Mouse (Mus musculus): ENCODE data around the gene Fam102a.

Fam102a gene

DNA sequence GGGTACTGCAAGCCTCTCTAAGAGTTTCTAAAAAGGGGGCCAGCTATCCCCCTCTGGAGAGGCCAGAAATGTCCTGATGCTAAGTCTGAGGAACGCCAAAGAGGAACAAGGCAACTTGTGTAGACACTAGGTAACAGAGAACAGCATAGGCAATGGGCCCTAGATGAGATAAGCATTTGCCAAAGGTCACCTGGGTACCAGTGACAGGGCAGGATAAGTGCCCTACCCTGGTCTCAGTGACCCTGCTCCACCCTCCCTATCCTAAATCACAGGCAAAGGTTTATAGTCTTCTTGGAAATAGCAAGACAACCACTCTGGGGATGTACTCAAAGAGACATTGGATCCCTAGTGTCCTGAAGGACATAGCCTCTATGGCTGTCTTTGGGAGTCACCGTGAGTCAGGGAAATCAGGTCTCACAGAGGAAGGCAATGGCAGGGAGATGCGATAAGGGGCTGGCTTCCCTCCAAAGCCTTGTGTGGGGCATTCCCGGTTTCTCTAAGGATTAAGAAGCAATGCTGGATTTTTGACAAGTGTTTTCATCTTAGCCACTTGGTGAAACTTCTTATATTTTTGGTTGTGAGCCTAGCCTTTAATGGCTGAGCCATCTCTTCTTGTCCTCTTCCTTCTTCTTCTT is 17.8 kb upstream of the Fam102a start:
- WGBS = 77% methylated on average over 4 of the region's 4 CpGs

DNA sequence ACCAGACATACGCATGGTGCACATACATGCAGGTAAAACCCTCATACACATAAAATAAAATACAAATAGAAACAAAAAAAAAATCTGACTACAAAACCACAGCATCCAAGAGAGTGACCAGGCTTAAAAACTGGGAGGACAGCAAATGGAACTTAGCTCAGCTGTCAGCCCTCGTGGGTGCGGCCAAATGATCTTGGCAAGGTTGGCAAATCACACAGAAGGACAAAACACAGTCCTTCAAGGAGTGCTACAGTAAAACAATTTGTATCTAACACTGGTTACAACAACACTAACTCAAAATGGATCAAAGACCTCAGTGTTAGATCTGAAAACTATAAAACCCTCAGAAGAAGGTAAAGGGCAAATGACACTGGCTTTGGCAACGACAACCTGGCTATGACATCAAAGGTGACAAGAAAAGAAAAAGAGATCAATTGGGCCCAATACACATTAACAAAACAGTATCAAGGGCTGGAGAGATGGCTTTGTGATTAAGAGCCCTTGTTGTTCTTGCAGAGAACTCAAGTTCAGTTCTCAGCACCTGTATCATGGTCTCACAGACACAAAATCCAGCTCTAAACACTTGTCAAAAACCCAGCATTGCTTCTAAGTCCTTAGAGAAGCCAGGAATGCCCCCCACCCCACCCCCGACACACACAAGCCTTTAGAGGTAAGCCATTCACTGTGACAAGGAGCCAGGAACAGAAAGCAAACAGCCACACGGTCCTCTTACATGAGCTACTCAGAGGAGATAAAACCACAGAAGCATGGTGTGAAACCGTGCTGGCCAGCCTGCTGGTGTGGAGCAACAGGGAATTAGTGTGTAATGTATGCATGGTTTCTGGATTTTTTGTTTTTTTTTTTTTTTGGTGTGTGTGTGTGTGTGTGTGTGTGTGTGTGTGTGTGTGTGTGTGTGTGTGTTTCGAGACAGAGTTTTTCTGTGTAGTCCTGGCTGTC is 14.8 kb upstream of the Fam102a start:
- WGBS = 85% methylated on average over 8 of the region's 8 CpGs

DNA sequence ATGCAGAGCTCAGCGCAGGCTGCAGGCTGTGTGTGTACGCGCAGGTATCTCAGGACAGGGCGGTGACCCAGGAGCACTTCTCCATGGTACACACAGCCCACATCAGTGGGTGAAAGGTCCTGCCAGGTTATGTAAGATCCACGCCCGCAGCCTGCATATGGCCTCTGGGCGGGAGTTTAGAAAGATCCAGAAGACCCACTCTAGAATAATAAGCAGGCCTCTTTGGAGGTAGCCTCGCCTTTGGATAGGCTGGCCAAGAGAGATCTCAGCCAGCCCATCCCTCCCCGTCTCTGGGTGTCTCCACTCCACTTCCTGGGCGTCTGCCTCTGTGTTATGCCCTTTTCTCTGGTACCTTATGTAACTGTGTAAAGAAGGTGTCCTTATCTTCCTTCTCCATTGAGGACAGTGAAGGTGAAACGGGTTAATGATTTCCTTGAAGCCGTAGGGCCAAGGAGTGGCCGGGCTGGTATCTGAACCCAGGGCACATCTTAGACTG is 10.5 kb upstream of the Fam102a start:
- WGBS = 91% methylated on average over 13 of the region's 13 CpGs

DNA sequence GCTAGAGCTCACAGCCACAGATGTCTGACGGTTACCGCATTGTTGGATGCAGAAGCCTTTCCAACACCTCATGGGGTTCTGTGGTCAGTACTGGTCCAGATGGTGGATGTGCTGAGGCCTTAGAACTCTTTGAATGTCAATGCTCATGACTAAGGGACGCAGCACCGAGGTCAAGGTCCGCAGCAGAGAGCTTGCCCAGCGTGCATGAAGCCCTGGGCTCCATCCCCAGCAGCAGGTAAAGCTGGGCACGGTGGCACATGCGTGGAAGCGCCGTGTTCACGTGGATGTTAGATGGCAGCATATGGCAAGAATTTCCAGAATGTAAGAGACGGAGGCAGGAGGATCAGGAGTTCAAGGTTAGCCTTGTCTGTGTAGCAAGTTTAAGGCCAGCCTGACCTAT is 9.3 kb upstream of the Fam102a start:
- WGBS = 93% methylated on average over 12 of the region's 12 CpGs

DNA sequence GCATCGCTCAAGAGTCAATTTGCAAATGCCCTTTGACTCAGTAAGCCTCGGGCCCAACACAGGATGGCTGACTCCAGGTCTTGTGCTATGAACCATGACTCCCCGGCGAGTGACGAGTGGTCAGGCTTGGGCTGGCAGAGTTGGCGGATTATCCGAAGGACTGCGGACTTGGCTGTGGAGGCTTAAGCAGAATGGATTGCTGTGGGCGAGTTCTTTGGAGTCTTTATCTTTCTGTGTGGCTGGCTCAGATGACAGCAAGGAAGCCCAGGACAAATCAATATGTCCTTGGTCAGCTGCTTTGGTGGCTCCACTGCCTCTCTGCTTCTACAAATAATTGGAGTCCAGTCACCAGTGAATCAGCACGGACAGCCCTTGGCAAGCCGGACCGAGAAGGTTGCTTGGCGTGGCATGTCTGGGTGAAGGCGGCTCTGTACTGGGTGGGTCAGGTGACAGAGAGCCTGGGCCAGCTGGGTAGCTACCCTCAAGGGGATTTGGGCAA is 7.6 kb upstream of the Fam102a start:
- WGBS = 76% methylated on average over 14 of the region's 14 CpGs

DNA sequence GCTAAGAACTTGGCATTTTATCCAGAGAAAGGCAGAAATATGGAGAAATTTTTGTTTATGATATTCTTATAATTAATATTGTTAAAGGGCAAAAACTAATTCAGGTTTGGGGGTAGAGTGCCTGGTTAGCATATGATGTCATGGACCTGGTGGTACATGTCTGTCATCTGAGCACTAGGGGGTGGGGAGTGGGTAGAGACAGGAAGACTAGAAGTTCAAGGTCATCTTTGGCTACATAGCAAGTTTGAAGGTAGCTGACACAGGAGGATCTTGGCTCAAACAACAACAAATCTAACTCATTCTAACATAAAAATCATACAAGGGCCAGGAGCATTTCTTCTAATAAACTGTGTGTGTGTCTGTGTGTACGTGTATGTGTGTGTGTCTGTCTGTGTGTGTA is 6.8 kb upstream of the Fam102a start:
- WGBS = 94% methylated on average over 1 of the region's 1 CpGs

DNA sequence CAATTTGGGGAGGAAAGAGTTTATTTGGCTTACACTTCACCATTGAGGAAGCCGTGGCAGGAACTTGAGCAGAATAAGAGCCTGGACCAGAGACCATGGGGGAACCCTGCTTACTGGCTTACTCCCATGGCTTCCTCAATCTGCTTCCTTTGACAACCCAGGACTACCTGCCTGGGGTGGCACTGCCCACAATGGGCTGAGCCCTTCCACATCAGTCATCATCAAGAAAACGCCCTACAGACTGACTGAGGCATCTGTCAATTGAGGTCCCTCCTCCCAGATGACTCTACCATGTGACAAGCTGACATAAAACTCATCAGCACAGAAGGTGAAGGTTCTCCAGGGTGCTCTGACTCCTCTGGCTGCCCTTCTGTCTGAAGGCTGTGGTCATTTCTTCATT is 4.7 kb upstream of the Fam102a start:
- 82% methylated on average over 2 of the region's 2 CpGs for WGBS

DNA sequence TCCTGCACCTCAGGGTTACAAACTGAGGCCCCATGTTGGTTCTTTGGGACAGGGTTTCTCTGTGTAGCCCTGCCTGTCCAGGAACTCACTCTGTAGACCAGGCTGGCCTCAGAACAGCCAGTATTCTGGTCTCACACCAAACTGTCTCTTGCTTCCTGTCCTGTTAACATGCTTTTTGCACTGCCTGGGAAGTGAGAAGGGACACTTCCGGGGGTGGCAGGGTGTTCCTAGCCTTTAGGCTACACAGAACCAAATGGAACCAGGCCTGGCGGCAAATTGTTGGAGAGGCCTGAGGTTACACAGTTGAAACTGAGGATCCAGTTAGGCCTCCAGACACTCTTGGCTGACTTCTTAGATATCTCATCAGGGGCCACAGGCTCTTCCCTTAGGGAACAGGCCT is 2.0 kb upstream of the Fam102a start:
- WGBS = 89% methylated on average over 2 of the region's 2 CpGs

DNA sequence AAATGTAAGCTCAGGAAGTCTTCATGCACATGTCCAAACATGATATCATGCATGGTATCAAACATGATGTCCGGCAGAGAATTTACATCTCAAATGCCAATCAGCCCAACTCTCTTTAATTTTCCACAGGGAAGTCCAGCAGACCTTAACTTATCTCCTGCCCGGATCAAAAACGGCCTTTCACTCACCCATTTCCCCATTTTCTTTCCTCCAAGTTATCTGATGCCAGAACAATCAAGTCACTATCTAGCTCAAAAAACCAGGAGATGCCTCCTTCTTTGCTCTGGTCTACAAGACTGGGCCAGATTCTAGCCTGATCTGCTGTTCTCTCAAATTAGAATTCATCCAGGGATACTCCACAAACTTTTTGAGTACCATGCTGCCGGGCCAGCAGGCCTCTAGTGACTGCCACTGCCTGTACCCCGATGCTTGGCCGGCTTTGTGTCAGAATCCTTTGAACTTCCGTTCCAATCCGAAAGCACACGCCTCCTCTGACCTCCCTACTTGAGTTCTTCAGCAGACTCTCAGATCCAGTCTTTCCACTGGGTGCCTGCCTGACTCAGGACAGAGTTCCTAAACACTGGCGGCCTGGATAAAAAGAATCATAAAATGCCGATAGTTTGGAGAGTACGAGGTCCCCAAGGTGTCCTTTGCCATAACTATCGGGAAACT is 935 bp upstream of the Fam102a start:
- 17% methylated on average over 13 of the region's 13 CpGs for WGBS

DNA sequence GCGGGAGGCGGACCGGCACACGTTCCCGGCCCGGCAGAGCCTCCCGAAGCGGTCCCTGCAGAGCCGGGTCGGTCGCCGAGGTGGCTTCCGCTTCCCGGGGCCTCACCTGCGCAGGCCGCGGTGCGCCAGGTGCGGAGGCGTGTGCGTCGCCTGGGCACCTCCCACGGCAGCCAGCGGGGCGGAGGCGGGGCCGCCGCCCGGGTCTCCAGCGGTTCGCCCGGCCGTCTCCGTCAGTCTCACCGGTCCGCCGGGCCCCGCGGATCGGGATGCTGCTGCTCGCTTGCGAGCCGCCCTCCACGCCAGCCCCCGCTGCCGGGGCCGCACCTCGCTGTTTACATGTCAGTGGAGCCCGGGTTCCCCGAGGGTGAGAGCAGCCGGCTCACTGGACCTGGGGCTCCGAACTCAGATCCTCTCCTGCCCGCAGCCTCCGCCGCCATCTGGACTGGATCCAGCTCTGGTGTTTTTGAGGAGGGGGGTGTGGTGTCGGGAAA is 414 bp downstream of the Fam102a start:
- under 1% methylated on average over 49 of the region's 56 CpGs for WGBS

DNA sequence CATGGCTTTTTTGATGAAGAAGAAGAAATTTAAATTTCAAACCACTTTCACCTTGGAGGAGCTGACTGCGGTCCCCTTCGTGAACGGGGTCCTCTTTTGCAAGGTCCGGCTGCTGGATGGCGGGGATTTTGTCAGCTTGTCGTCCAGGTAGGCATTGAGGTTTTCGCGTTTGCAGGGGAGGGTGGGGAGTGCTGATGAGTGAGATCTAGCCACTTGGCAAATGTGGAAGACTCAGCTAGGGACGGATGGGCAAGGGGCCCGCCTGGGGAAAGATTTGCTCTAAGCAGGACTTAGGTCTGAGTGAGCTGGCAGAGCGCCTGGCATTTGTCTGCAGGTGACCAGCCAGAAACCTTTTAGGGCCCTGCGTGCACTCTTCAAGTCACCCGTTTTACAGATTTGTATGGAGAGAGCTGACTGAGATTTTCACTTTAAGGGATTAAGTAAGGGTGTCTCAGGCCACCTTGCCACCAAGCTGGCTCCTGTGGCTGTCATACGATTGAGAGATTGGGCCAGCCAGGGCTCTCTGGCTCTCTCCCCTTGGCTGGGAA is 1.0 kb downstream of the Fam102a start:
- WGBS = 2% methylated on average over 14 of the region's 14 CpGs

DNA sequence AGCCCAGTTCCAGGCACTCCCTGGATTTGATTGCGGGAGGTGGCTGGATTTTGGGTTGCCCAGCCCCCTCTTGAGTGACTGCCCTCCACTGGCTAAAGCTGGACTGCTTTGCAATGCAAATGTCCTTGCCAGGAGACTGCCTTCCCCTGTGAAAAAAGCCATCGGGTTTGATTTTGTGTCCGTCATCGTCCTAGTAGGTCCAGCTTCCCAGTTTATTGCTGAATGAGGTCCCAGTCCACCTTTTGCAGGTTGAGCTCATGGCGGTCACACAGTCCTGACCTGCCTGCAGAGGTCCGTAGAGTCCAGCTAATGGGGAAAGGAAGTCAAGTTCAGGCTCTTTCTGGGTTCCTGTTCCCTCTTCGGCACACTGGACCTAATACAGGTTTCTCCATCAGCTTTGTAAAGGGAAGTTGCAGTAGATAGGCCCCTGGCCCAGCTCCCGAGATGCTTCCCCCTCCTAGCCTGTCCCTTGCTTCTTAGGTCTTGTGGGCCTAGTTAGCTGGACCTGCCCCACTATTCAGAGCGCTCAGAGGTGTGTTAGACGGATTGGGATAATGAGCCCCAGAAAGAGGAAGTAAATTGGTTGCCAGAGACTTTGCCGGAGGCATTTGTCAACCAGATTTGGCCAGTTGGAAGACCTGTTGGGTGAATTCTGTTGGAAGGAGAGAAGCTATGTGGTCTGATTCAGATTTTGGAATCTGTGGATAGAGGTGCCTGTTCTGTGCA is 1.7 kb downstream of the Fam102a start:
- 4% methylated on average over 11 of the region's 11 CpGs for WGBS

DNA sequence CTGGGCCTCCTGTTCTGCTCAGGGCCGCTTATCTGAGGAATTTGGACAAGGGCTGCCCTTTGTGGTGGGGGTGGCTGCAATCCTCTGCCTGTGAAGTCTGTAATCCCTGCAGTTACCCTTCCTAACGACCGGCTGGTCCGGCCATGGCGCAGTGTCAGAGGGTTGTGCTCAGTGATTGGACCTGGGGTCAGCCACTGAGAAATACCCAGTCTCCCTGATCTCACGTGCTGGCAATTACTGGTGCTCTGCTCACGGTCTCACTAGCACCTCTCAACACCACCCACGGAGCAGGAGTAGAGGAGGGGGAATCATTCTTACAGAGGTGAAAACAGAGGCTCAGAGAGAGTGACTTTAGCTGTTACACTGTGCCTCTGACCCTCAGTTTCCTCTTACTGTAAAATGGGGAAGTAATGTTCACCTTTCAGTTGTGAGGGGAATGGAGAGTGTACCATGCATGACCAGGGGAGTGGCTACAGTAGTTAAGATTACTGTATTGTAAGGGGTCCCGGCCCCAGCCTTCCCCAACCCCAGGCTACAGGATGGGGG is 2.3 kb downstream of the Fam102a start:
- WGBS = 18% methylated on average over 9 of the region's 9 CpGs

DNA sequence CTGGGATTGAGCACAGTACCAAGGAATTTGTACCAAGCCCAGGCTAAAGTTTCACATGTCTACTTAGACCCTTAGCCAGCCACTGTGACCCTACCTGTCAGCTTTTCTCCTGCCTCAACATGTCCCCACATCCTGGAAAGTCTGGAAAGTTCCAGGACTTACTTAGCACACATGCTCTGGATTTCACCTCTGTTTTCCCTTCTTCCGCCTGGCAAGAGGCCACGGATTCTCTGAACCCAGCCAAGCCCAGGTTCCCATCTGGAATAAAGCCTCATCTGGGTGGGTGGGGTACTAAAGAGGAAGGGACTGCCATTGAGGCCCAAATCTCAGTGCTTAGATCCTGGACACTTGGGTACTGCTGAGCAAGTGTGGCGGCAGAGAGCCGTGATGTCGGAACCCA is 2.8 kb downstream of the Fam102a start:
- WGBS = 37% methylated on average over 5 of the region's 5 CpGs

DNA sequence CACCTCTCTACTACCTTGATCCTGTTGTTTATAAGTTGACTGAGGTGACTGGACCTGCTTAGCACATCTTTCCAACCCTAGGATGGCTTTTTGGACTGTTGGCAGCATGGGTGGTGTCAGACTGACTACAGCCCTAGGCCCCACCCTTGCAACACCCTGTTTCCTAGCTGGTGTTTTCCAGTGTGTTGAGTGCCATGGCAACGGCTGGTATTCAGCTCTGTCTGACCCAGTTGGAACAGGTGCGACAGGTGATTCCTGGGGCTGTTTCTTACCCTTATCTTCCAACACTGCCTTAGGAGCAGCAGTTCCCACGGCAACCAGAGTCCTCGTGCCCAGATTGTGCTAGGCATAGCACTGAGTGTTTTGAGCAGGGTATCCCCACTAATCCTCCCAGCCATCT is 3.3 kb downstream of the Fam102a start:
- 32% methylated on average over 4 of the region's 4 CpGs for WGBS

DNA sequence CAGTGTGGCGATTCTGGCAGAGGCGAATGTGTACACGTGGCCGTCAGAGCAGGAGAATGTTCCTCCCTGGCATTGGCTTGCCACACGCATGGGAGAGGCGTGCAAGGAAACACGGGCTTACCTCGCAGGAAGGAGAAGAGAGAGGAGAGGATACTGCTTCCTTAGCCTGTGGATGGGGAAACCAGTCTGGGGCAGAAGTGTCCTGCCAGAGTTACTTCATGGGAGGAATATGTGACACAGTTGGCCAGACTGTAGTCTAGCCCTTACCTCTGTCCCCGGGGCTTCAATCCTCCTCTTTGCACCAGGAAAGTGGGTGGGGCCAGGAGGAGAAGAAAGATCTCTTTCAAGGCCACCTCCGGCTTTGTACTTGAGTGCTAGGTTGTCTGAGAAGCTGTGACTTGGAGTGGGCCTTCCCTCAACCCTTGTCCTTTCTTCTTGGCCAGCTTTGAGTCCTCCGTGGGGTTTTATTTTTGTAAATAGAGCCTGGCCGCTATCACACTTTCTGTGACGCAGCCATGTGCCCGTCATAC is 4.4 kb downstream of the Fam102a start:
- WGBS = 64% methylated on average over 14 of the region's 14 CpGs

DNA sequence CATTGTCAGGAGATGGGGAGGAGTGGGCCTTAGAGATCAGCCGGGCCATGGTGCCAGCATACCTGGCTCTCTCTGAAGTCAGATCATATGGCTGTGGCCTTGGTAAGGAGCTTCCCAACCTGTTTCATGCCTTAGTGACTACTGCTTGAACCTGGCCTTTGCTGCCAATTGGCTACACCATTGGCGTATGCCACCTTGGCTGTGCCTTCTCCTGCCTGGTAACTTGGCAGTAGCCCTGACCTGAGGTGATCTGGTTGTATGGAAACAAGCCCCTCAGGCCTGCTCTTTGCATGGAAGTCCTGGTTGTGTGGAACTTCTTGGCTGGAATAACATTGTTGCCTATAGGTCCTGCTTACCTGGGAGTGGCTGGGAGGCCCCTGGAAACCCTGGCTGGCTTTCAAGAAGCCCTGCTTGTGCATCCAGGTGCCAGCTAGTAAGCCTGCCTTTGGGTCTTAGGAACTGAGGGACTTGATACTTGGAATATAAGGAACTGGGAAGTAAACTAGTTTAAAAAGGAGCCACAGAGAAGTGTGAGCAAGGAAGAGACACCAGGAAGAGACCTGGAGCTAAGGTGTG is 6.3 kb downstream of the Fam102a start:
- 79% methylated on average over 2 of the region's 2 CpGs for WGBS

DNA sequence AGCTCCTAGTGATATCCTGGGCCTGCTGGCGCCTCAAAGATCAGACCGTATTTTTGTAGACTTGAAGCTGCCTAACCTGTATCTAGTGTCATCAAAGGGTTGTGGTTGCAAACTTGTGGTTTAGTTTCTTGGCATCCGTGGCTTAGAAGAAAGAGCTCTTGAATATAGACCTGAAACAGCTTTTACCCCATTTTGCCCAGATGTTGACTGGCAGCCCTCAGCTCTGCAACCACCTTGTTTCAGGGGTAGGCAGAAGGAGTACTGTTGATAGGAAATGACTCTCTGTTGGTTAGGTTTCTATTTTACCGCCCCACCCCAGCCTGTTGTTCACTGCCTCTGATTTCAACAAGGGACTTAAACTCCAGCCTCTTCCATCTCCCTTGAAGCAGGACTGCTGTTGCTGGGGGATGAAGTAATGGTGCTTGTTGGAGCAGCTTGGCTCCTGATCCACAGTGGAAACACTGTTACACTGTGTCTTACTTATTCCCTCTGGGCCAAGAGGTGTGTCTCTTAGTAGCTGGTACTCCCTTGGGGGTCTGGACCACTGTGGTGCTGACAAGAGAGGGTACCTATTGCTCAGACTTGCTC is 6.9 kb downstream of the Fam102a start:
- WGBS = 73% methylated on average over 4 of the region's 4 CpGs

DNA sequence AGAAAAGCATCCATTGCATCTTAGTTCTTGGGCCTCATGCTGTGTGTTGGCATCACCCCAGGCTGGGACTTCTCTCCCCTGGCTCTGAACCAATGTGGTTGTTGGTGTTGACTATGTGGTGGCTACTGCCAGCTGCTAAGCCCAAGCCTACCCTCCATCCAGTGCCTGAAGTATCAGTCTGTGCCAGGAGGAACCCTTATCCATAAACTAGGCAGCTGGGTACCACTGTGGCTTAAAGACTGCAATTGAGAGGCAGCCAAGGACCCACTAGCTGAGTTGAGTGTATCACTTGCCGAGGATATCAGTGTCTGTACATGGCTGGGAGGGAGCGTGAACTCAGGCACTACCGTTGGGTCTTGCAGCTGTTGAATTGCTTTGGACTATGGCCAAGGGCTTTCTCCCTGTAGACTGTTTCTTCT is 7.9 kb downstream of the Fam102a start:
- 53% methylated on average over 3 of the region's 3 CpGs for WGBS

DNA sequence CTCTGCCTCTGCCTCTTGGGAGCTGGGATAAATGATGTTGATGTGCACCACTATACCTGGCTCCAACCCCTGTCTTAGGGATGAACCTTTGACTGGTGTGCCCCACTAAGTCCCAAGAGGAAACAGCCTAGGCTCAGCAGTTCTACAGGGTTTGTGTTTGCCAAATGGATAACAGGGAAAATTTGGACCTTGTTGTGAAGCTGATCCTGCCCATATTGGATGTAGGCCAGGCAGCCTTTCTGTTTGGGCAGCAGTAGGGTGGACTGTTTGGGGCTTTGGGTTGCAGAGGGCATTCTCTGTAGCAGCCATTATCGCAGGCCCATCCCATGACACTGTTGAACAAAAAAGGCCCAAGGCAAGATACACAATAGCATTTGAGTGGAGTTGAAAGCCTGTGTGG is 11.8 kb downstream of the Fam102a start:
- 79% methylated on average over 1 of the region's 1 CpGs for WGBS

Measured in cerebral cortex, adult 2 months (tissue).